Mouse (Mus musculus) stomach, postnatal 0 days (tissue): Measurements from ENCODE around the gene Ankrd26.

Experiments
- CTCF ChIP-seq: IDR thresholded peaks from 2 replicates; pipeline ENCODE4 v1.5.1; 2016; ENCODE audit warnings: antibody characterized with exemption, low read depth, mild to moderate bottlenecking, moderate library complexity
- EP300 ChIP-seq: optimal IDR thresholded peaks from 2 replicates; pipeline ENCODE3; 2016; ENCODE audit warnings: antibody characterized with exemption

DNA sequence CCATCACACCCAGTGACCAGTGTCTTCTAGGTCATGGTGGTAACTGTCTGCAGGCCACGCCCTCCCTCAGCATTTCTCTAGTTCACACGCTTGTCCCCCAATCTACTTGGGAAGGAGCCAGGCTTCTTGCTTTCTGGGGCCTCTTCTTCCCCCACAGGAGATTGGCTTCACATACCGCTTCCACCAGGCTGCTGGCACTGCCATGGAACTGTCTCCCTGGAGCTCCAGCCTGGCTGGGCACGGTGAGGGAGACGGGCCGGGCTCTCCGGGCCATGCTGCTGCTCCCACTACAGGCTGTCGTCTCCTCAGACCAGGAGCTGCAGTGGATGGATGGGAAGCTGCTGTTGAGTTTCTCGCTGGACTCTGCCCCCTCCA is 33.6 kb upstream of the Ankrd26 start:
- no peak for TF ChIP-seq CTCF
- no peak for TF ChIP-seq EP300
